Mouse (Mus musculus) ovary, postnatal 10 days (tissue): ENCODE data around the gene Hes7.
A peak's percentile ranks its signal among the peaks of the same experiment; 100 is the strongest.

Experiments
- DNase-seq: peaks from one replicate; pipeline ENCODE4 v3.0.0; 2022; ENCODE audit warnings: low spot score

The Hes7 gene

DNA sequence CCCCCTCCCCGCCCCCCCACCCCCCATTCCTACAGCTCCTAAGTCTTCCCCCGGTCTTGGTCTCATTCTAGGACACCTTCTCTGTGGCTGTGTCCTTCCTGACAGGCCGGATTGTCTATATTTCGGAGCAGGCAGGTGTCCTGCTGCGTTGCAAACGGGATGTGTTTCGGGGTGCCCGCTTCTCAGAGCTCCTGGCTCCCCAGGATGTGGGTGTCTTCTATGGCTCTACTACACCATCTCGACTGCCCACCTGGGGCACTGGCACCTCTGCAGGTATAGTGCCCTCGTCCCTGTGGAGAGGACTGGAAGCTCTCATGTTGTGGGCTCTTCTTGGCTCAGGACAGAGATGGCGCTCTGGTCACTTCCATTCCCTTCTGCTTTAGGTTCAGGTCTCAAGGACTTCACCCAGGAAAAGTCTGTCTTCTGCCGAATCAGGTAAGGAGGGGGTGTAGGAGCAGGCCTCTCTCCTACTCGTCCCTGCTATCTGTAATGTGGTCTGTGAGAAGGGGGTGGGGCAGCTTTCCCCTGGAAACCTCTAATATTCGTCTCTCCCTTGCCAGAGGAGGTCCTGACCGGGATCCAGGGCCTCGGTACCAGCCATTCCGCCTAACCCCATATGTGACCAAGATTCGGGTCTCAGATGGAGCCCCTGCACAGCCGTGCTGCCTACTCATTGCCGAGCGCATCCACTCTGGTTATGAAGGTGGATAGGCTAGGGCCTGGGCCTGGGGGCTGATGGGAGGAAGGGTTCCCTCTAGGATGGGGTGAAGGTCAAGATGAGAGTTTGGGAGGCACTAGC, 18.4 kb upstream of the Hes7 start:
- no peak for DNase-seq

DNA sequence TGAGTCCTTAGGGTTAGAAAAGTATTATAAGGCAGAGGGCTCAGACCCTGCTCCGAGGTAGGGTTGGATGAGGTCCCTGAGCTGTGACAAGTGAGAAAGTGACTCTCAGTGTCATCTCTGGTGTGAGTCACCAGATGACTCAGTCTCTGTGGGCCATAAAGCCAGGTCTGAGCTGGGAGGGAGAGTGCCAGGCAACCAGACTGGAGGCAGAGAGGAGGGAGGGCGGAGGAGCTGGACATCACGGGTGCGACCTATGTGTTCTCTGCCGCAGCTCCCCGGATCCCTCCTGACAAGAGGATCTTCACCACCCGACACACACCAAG, 17.8 kb upstream of the Hes7 start:
- no peak for DNase-seq

DNA sequence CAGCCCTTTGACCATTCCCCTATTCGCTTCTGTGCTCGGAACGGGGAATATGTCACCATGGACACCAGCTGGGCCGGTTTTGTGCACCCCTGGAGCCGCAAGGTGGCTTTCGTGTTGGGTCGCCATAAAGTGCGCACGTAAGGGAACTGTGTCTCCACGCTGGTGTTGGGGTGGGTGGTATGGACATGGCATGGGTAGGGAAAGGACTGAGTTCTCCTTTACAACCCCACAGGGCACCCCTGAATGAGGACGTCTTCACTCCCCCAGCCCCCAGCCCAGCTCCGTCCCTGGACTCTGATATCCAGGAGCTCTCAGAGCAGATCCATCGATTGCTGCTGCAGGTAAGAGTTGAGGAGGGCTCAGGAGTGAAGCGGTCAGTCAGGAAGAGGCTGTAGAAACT, 17.1 kb upstream of the Hes7 start:
- no peak for DNase-seq

DNA sequence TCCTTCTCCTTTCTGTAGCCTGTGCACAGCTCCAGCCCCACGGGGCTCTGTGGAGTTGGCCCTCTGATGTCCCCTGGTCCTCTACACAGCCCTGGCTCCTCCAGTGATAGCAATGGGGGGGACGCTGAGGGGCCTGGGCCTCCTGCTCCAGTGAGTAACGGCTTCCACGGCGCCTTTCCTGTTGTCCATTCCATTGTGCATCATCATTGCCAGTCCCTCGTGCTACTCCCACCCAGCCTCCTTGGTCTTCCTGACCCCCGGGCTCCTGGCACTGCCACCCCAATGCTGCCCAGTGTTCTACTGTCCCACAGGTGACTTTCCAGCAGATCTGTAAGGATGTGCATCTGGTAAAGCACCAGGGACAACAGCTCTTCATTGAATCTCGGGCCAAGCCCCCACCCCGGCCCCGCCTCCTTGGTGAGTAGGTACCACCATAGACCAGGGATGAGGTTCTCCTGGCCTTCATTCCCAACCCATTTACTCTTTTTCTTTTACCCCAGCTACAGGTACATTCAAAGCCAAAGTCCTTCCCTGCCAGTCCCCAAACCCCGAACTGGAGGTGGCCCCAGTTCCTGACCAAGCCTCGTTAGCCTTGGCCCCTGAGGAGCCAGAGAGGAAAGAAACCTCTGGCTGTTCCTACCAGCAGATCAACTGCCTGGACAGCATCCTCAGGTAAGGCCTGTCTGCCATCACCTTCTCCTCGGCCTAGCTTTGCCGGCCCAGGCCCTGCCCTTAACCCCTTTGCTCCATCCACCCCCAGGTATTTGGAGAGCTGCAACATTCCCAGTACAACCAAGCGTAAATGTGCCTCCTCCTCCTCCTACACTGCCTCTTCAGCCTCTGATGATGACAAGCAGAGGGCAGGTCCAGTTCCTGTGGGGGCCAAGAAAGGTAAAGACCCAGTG, 16.4 kb upstream of the Hes7 start:
- no peak for DNase-seq

DNA sequence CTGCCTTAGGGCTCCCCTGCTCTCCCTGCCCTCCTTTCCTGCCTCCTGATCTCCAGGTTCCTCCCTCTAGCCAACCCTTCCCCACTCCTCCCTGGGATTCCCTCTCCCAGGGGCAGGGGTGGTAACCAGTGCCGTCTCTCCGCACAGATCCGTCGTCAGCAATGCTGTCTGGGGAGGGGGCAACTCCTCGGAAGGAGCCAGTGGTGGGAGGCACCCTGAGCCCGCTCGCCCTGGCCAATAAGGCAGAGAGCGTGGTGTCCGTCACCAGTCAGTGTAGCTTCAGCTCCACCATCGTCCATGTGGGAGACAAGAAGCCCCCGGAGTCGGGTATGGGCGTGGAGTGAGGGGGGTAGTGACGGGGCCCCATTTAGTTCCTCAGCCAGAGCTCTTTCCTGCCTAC, 15.7 kb upstream of the Hes7 start:
- no peak for DNase-seq

DNA sequence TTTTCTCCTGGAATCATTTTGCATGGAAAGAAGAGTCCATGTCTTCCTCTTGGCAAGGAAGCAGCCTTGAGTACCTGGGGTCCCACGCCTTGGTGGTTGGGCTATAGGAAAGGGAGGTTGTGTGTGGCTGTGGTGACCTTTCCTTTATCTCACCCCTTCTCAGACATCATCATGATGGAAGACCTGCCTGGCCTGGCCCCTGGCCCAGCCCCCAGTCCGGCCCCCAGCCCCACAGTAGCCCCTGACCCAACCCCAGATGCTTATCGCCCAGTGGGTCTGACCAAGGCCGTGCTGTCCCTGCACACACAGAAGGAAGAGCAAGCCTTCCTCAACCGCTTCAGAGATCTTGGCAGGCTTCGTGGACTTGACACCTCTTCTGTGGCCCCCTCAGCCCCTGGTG, 15.0 kb upstream of the Hes7 start:
- DNase-seq: no peak

DNA sequence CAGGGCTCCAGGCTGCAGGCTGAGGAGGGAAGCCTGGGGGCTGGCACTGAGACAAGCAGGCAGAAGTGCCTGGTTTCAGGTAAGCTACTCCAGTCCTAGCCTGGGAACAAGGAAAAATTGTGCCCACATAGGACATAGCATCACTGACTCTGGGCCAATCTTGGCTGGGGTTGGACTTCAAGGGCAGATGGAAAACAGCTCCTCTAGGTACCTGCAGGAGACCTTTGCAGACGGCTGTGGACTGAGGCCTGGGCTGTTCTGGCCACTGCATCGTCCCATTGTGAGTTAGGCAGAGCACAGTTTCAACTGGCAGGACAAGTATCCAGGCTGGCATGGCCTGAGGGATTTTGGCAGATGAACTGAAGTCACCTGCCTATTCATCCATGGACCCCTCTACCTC, 14.4 kb upstream of the Hes7 start:
- DNase-seq: no peak

DNA sequence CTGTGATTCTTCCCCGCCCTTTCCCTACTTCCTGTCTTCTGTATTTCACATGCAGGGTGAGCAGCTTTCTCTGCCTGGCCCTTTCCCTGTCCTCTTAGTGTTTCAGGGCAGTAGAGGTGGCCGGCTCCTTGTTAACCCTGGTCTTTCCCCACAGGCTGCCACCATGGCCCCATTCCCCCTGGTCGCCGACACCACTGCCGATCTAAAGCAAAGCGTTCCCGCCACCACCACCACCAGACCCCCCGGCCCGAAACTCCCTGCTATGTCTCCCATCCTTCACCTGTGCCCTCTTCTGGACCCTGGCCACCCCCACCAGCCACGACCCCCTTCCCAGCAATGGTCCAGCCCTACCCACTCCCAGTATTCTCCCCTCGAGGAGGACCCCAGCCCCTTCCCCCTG, 13.9 kb upstream of the Hes7 start:
- no peak for DNase-seq

DNA sequence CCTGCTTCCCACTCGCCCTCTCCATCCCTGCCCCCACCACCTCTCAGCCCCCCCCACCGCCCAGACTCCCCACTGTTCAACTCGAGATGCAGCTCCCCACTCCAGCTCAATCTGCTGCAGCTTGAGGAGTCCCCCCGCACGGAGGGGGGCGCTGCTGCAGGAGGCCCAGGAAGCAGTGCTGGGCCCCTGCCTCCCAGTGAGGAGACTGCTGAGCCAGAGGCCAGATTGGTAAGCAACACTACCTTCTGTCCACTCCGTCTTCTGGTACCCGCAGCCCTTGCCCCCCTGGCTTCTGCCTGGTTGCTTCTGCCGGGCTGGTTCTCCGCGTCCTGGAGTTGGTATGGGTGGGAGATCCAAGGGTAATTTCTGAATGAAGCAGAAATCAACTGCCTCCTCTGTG, 13.4 kb upstream of the Hes7 start:
- no peak for DNase-seq

DNA sequence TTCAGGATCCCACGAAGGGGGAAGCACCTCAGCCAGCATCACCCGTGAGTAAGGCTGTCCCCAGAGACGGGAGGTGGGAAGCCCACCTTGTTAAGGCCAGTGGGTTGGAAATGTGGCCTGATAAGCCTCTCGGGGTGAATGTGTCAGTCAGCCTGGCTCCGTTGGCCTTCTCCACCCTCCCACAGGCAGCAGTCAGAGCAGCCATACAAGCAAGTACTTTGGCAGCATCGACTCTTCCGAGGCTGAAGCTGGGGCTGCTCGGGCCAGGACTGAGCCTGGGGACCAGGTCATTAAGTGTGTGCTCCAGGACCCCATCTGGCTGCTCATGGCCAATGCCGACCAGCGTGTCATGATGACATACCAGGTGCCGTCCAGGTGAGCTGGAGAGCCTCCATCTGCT, 12.5 kb upstream of the Hes7 start:
- DNase-seq: no peak

DNA sequence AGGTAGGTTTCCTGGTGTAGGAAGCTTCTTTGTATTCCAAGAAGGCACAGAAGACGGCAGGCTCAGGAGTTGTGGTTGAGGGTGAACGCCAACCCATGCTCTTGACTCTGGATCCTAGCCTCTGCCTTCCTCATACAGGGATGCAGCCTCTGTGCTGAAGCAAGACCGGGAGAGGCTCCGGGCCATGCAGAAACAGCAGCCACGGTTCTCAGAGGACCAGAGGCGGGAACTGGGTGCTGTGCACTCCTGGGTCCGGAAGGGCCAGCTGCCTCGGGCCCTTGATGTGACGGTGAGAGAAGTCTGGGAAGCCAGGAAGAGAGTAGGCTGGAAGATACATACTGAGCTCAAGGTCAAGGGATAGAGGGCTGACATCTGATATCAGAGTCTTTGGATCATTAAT, 12.0 kb upstream of the Hes7 start:
- no peak for DNase-seq

DNA sequence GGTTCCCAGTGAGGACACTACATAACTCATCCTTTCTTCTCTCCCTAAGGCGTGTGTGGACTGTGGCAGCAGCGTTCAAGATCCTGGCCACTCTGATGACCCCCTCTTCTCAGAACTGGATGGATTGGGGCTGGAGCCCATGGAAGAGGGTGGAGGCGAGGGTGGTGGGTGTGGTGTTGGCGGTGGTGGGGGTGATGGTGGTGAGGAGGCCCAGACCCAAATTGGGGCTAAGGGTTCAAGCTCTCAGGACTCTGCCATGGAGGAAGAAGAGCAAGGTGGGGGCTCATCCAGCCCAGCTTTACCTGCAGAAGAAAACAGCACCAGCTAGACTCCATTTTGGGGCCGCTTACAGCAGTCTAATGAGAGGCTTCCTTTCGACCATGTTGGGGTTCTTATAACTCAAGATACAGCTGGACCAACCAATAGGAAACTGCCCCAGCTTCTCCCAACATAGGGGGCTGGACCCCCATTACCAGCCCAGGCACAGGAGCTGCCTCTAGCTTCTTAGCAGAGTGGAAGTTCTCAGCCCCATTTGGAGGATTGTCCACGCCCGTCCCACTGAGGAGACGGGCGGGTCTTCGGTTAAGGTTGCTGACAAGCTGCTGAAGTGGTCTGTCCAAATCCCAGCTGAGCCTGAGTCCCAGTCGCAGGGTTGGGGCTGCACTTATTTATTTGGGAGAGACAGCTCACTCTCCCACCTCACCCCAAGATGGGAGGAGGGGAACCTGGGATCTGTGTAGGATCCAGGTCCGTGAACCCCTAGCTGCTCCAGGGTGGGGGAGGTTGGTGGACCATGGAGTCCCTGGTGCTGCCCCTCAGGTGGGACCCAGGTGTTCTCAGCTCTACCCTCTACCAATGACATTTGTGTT, 10.9 kb upstream of the Hes7 start:
- DNase-seq: no peak

DNA sequence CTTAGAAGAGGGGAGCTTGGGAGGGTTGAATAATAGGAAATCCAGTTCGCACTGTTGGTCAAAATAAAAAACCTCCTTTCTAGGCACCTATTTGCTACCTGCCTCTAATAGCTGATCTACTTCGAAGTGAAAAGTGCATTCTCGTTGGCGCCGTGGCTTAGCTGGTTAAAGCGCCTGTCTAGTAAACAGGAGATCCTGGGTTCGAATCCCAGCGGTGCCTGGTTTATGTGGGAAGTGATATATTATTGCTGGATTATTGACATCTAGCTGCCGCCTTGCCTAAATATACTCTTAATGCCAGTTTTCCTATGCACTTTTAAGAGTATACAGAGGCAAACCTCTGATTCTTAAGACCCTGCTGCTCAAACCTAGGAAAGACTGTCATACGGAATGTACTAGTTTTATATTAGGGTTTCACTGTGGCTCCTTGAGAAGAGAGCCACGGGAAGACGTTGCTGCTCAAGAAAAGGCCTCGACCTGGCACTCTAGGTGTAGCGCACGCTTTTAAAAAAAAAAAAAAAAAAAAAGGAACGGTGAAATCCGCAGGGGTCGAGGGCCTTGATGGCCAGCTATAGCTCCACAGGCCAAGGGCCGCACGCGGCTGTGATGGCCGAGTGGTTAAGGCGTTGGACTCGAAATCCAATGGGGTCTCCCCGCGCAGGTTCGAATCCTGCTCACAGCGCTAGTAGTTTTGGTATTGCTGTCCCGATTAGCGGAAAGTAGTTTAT, 9.7 kb upstream of the Hes7 start:
- DNase-seq: peak; percentile 99

DNA sequence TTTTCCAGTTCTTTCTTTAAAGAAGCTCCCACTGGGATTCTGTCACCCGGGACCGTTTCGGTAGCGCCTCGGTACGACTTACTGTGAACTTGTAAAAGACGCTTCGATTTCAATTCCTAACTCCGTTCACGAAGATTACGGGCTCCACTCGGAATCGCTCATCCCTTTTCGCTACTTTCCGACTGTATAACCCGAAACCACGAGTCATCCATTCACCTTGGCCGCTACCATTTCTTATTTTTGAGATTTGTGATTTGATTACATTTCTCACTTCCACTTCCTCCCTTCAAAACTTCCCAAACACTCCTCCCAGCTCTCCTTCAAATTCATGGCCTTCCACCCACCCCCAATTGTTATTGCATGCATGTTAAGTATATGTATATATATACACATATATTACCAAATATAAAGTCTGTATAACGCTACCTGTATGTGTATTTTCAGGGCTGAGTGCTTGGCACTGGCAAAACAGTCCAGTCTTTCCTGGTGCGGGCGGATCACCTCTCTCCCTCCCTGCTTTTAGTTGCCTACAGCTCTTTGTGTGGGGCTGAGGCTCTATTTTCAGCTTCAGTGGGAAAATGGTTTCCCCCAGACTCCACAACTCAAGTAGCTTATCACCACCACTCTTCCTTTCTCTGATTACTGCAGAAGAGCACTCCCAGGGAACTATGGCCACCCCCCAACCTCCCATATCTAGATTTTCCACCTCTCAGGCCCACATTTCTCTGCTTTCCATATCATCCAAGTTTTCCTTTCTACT, 9.0 kb upstream of the Hes7 start:
- no peak for DNase-seq

DNA sequence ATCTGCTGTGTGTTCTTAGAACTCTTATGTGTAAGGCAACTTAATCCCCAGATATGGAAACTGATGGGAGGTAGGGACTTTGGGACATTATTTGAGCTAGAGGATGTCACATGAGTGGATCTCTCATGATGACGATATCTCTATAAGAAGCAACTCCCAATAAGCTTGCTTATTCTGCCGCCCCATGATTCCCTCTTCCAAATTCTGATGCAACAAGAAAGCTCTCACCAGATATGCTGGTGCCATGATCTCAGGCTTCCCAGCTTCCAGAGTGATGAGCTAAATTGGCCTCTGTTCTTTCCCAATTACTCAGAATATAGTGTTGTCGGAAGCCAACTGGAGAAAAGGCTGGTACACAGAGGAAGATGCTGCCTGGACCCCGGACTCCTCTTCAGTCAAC, 8.3 kb upstream of the Hes7 start:
- DNase-seq: no peak

DNA sequence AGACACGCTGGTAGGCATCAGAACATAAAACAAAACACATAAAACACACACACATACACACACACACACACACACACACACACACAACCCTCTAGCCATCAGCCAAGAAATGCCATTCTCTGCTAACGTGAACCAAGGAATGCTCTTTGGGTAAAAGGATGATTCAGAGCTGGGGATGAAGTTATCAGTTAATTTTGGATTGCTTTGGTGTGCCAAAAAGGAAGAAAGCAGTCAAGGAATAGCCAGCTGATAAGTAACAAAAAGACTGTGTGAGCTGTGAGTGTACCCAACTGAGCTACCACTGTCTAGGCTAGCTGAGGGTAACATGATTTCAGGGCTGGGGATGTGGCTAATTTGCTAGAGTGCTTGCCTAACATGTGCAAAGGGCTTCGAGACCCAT, 6.2 kb upstream of the Hes7 start:
- DNase-seq: no peak

DNA sequence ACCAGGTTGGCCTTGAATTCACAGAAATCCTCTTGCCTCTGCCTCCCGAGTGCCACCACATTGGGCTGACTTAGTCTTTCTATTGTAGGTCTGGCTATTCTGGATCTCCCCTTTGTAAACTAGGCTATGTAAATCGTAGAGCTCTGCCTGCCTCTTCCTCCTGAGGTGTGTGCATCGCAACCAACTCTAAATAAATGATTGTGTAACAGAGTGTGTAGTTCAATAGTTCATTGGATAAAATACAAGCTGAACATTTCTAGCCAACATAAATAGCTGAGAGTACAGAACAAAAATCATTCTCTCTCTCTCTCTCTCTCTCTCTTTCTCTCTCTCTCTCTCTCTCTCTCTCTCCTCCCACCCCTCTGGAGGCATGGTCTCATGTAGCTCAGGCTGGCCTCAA, 5.6 kb upstream of the Hes7 start:
- DNase-seq: no peak

DNA sequence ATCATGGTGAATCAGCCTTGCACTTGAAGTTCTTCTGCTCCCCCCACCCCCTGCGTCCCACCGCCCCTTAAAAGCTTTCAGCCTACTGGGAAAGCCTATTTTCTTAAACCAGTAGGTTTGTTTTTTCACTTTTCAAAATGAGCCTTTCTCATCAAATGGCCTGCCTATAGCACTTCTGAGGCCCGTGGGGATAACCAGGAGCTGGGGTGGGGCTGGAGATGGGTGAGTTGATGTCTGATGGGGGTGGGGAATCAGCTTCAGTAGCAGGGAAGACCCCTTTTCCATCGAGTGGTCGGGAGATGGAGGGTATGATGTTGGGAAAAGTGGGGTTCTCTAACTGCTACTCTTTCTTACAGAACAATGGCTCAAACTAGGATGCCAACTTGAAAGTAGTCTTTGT, 3.4 kb upstream of the Hes7 start:
- DNase-seq: no peak

DNA sequence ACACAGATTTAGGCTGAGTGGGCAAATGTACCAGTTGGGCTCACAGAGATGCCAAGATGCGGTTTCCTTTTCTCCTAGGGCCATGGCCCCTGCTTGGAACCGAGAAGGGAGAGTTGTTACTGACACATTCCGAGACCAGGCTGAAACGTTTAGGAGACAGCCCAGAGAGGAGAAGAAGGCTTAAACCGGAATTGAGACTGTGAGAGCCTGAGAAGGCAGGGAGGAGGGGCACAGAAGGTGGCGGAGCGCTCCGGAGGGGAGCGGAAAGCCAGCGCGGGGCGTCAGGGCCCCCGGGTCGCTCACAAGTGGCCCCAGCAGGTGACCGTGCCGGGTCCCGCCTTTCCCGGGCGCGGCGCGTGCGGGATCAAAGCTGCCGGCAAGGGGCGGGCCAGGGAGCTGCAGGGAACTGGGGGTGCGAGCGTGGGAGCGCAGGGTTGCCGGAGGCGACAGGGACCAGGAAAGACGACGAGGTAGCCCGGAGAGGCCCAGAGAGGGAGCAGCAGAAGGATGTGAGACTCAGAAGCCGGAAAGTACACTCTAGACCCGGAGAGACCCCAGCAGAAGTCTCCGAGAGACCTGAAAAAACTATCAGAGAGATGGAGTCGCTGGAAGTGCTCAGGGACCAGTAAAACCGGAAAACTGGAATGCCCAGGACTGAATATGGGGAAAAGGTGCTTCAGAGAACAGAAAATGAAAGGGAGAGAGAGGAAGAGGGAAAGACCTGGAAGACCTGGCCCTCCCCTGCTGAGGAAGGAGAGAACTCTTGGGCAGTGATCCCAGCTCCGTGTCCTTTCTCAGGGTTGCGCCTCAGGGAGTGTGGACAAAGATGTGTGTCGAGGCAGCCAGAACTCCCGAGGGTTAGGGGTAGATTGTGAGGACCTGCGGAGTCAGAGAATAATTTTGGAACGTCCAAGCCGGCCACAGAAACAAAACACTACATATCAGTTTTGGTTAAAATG, 2.2 kb upstream of the Hes7 start:
- DNase-seq: peak; percentile 38

DNA sequence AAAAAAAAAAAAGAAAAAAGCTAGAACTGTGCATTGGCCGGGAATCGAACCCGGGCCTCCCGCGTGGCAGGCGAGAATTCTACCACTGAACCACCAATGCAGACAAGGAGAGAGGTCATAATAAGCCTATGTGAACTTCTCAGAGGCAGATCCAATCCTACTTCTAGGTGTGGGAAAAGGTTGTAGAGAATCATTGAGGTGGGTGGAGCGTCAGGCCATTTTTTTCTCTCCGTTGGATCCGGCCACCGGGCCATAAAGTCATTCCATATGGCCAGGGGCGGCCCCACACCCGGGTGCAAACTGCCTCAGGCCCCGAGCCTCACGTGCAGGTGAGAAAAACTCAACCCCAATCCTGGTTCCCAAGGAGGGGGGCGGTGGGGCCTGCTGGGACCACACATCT, 1.4 kb upstream of the Hes7 start:
- DNase-seq: peak; percentile 84
